Mouse (Mus musculus): ENCODE results near the gene N4bp2.

DNA sequence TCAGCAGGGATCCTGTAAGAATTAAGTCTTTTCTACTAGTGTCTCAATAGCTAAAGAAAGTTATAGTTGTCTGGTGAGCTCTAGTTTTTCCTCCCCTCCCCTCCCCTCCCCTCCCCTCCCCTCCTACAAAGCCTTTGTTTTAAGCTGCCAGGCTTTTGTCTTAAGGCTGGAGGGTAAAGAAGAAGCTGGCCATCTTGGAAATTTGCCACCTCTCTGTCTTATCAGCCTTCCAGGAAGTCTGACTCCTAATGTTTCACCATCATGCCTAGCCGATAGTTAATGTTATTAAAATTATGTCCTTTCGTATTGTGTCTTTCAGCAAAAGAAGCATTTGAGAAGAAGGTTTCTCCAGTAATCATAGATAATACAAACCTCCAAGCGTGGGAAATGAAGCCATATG, 30.9 kb downstream of the N4bp2 start:
- TF ChIP-seq CTCF (IDR thresholded peaks at IDR 0.05; ENCODE audit: control insufficient read depth, insufficient read depth, low read length): no peak
- TF ChIP-seq POLR2A (IDR thresholded peaks at IDR 0.05; ENCODE audit: borderline replicate concordance, control insufficient read depth, low read depth, low read length): no peak

Data from bone marrow, adult 2 months (tissue).